Mouse (Mus musculus) adrenal gland, adult 10 weeks (tissue): ENCODE results near the gene Rd3. TPM values are rescaled to one million over a fixed set of nuclear protein-coding genes. Genes with fewer than 3 reads are reported as not detected.

Experiments used
- polyA plus RNA-seq: library from polyadenylated mRNA; stranded (reverse); fragments of 350-450 nt; fragmentation: Illumina TruSeq; extraction: RNeasy Lipid Tissue Mini Kit (QIAGEN cat#74804); gene quantifications from one replicate; pipeline ENCODE4 v1.2.3, GENCODE M21; 2014; ENCODE audit warnings: low read depth, low replicate concordance

Gene Rd3
- not detected for polyA plus RNA-seq

DNA sequence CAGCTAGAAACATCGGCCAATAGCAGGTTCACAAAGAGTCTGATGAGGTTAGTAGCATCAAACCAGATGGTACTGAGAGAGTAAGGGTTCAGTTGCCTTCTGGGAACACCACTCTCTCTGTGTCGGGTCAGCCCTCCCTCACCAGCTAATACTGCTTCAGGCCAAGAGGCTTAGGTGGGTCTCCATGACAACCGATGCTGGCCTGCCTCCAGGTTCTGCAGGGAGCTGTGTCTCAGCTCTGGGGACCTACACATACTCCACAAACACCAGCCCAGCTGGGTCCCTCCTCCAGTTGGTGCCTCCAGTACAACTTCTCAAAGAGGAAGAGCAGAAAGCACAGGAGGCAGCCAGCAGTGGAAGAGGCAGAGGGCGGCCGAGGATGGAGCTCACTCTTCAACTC is at the start of gene Rd3:
Gene Rd3 (plus strand): TSS at position 184 of the 400 bp plus-strand sequence.

Other genes with a start within 250 kb of the Rd3 start
- gene Nek2, start 155.9 kb upstream of the Rd3 start, polyA plus RNA-seq, result 2.4 TPM
- gene Slc30a1, start 70.6 kb upstream of the Rd3 start, polyA plus RNA-seq, result 23.5 TPM
- gene Traf5, start 115.2 kb downstream of the Rd3 start, polyA plus RNA-seq, result 1.4 TPM
- 22.6 TPM for gene Rcor3, start 160.7 kb downstream of the Rd3 start, polyA plus RNA-seq
- not detected for gene Kcnh1, start 213.4 kb downstream of the Rd3 start, polyA plus RNA-seq